Mouse (Mus musculus) kidney, adult 2 months (tissue): ENCODE measurements around the gene B4galnt4. TPM values are rescaled to one million over a fixed set of nuclear protein-coding genes. Genes with fewer than 3 reads are reported as not detected.

Experiments used
- DNase-seq: peaks from one replicate; pipeline ENCODE4 v3.0.0; 2021
- H3K27ac ChIP-seq: fragments of 200-500 bp; 2 replicates; pipeline ENCODE4 v1.5.1; 2012; ENCODE audit warnings: low read depth, low read length, control low read depth, inconsistent platforms; ENCODE audit not compliant: insufficient read depth
- H3K27me3 ChIP-seq: fragments of 200-500 bp; replicated peaks from 2 replicates; pipeline ENCODE4 v1.6.1; 2012; ENCODE audit warnings: mild to moderate bottlenecking, moderate library complexity, low read length, inconsistent platforms; ENCODE audit not compliant: control insufficient read depth, insufficient read depth
- H3K36me3 ChIP-seq: fragments of 200-500 bp; 2 replicates; pipeline ENCODE4 v1.6.1; 2012; ENCODE audit warnings: mild to moderate bottlenecking, moderate library complexity, low read length, inconsistent platforms; ENCODE audit not compliant: control insufficient read depth, insufficient read depth
- H3K4me1 ChIP-seq: fragments of 200-500 bp; 2 replicates; pipeline ENCODE4 v1.6.1; 2011; ENCODE audit warnings: low read length; ENCODE audit not compliant: control insufficient read depth, insufficient read depth
- H3K4me3 ChIP-seq: fragments of 200-500 bp; 2 replicates; pipeline ENCODE4 v1.5.1; 2011; ENCODE audit warnings: mild to moderate bottlenecking, low read depth, low read length, control low read depth; ENCODE audit not compliant: insufficient read depth
- CTCF ChIP-seq: fragments of 200-500 bp; conservative IDR thresholded peaks from 2 replicates; pipeline ENCODE4 v1.5.1; 2011; ENCODE audit warnings: low read depth, mild to moderate bottlenecking, control low read depth, low read length, moderate library complexity, mixed read lengths; ENCODE audit not compliant: insufficient read depth, insufficient read length
- POLR2A ChIP-seq: fragments of 200-500 bp; IDR thresholded peaks from one replicate; pipeline ENCODE4 v1.6.1; 2011; ENCODE audit warnings: low read depth, low read length, control low read depth
- WGBS: fragments of 180-500 bp; shearing (Covaris S2); methylation state at CpG from one replicate; pipeline ENCODE4 v1.1.7; 2018; 5-methylcytosine and 5-hydroxymethylcytosine counted together
- polyA plus RNA-seq: library from polyadenylated mRNA; depleted of rRNA; stranded (reverse); fragments of >200 nt; gene quantifications from 2 replicates; pipeline ENCODE4 v1.2.3, GENCODE M21; 2012

Gene B4galnt4
- polyA plus RNA-seq, 1 experiment = 0.44 TPM

DNA sequence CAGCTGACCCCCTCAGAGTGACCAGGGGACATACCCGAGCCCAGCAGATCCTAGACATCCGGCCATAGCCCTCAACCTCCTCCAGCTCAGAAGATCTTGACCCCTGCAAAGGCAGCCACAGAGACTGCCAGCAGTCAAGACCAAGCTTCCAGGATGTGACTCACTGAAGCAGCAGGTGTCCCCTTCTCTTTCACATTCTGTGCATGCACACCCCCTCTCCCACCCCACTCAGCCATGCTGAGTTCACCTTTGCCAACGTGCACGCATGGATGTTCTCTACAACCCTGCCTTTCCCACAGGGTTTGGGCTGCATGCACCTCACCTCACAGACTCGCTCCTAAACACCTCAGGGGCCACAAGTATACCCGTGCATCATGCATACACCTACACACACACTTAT, 35.1 kb downstream of the B4galnt4 start:
- Histone ChIP-seq H3K27ac (peak overlapping the region; percentile 98), H3K27me3 (no peaks in the 10 kb centered on the region), H3K4me3 (peak overlapping the region; percentile 39), H3K36me3 (no peaks in the 10 kb centered on the region; the same call in 1 of the 2 replicates), H3K4me1 (peaks cover 36% of the 10 kb centered on the region)
- 44% methylated on average over 6 of the region's 6 CpGs for WGBS
- TF ChIP-seq POLR2A (no peak), CTCF (no peak)
- DNase-seq = no peak

DNA sequence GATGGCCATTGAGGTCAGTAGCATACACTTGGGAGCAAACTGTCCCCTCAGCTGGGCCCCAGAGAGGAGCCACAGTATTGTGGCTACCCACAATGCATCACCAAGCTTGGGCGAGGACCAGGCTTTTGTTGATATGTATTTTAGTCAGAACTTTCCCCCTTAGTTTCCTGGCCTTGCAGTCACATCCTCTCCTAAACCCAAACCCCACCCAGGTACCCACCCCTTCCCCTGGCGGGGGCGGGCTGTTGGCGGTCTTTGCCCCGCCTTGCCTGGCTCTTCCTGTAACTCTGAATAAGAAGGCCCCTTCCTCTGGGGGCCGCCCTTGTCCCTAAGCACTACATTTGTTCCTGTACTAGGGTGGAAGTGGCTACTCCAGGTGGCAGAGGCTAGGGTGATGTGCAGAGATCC, 35.7 kb downstream of the B4galnt4 start:
- H3K4me3 ChIP-seq = peak overlapping the region; percentile 39
- no peaks in the 10 kb centered on the region for H3K27me3 ChIP-seq
- peak; percentile 86 for DNase-seq
- TF ChIP-seq POLR2A (no peak), CTCF (no peak)
- H3K36me3 ChIP-seq = no peaks in the 10 kb centered on the region; the same call in 1 of the 2 replicates
- peak overlapping the region; percentile 98 for H3K27ac ChIP-seq
- 60% methylated on average over 6 of the region's 6 CpGs for WGBS
- H3K4me1 ChIP-seq = peaks cover 36% of the 10 kb centered on the region

GRCm38 (mm10) chr7:141097177-141097576, 36.3 kb downstream of the B4galnt4 start:
- TF ChIP-seq CTCF (no peak), POLR2A (no peak)
- Histone ChIP-seq H3K27ac (0 out of 2 replicates have a peak overlapping the region, but pooled peaks have one; percentile 4), H3K4me3 (no peak overlapping the region), H3K36me3 (no peaks in the 10 kb centered on the region; the same call in 1 of the 2 replicates), H3K4me1 (peaks cover 35% of the 10 kb centered on the region), H3K27me3 (no peaks in the 10 kb centered on the region)
- WGBS = 76% methylated on average over 5 of the region's 5 CpGs
- no peak for DNase-seq

DNA sequence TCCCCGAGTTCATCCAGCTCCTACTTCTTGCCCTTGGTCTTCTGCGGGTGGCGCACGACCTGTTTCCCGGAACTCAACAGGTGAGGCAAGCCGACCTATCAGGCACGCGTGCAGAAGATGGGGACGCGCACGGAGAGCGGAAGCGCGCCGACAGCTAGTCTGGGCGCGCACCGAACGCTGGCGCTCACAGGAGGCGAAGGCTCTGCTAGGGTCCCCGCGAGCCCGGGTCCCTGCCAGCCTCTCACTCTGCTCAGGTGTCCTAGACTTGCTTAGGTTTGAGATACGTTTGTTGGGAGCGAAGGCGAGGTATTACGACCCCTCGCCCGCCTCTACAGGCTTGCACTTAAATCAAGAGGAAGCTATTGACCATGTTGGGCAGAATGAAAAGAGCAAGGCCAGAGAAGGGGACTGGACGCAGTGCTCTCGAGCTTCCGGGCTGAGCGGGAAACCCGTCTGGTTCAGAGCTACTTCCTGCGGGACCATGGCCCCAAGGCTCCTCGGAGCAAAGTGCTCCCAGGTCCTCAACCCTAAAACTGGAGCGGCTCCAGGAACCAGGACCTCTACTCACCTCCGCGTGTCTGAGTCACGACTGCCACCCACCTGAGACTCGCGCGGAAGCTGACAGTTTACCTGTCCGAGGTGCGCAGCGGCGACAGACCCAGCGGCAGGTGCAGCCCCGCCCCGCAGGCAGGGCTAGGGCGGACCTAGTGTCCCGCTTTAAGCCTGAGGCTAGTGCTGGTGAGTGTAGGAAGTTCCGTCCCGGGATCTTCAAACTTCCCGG, 39.2 kb downstream of the B4galnt4 start, which contains the start of gene Sigirr:
Sigirr (minus strand) TSS at position 662 of the 781 bp plus-strand sequence.
- peak; percentile 76 for DNase-seq
- Histone ChIP-seq H3K4me3 (peak within 1 kb of the TSS; percentile 72), H3K27me3 (no peaks in the 10 kb centered on the region), H3K4me1 (peaks cover 13% of the 10 kb centered on the region), H3K36me3 (no peaks in the 10 kb centered on the region), H3K27ac (peak within 1 kb of the TSS; percentile 34)
- 2% methylated on average over 56 of the region's 56 CpGs for WGBS
- TF ChIP-seq POLR2A (peak; percentile 26), CTCF (no peak)

GRCm38 (mm10) chr7:141103161-141103560, 42.3 kb downstream of the B4galnt4 start:
- Histone ChIP-seq H3K36me3 (no peaks in the 10 kb centered on the region), H3K4me3 (no peak overlapping the region), H3K27me3 (no peaks in the 10 kb centered on the region), H3K4me1 (no peaks in the 10 kb centered on the region), H3K27ac (no peak overlapping the region)
- no peak for DNase-seq
- no peak for TF ChIP-seq CTCF
- WGBS = 75% methylated on average over 3 of the region's 3 CpGs

- DNase-seq = no peak
- Histone ChIP-seq H3K4me3 (no peak overlapping the region), H3K27me3 (no peaks in the 10 kb centered on the region), H3K36me3 (no peaks in the 10 kb centered on the region), H3K4me1 (peaks cover 7% of the 10 kb centered on the region), H3K27ac (no peak overlapping the region)
- TF ChIP-seq CTCF = no peak
- no peak for TF ChIP-seq POLR2A
- 92% methylated on average over 9 of the region's 9 CpGs for WGBS
Measured at GRCm38 (mm10) chr7:141115874-141116273, 55.0 kb downstream of the B4galnt4 start.

DNA sequence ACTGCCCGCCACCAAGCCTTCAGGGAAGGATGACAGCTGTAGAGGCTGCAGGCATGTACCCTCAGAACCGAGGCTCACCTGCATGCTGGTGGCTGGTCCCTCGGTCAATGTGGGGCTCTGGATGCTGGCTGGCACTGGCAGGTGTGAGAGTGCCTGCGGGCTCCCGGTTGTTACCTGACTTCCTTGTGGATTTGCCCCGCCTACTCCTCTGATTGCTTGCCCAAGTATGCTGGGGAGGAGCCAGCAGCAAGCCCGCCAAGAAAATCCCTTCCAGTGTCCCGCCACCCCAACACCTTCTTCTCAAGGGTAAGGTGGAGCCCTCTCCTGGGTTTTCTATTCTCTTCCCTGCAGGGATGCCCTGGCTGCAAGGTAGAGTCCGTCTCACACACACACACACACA, 56.7 kb downstream of the B4galnt4 start, which contains the start of gene Ano9:
Ano9 (minus strand) TSS at position 171 of the 400 bp plus-strand sequence.
- H3K27ac ChIP-seq = no peak within 1 kb of the TSS
- H3K36me3 ChIP-seq = no peaks in the 10 kb centered on the region
- peak; percentile 82 for DNase-seq
- TF ChIP-seq CTCF (no peak), POLR2A (peak; percentile 15)
- H3K27me3 ChIP-seq = no peaks in the 10 kb centered on the region
- H3K4me1 ChIP-seq = peaks cover 7% of the 10 kb centered on the region
- WGBS = 13% methylated on average over 9 of the region's 9 CpGs
- peak within 1 kb of the TSS; percentile 43 for H3K4me3 ChIP-seq

DNA sequence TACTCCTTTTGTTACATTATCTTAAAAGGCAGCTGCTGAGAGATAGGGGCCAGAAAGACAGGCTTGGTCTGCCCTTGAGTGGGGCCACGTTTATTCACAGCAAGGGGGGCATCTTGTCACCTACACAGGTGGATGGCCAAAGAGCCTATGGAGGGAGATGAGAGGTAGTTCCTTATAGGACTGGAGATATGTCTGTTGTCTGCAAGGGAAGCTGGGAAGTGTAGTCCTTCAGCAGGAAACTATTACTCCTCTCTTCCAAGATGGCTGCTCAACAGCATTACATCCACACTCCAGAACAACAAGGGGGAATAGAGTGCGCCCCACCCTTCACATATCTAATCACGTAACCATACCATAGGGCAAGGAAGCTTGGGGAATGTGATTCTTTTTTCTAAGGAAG, 58.6 kb downstream of the B4galnt4 start:
- Histone ChIP-seq H3K27ac (no peak overlapping the region), H3K36me3 (no peaks in the 10 kb centered on the region), H3K27me3 (no peaks in the 10 kb centered on the region), H3K4me3 (no peak overlapping the region), H3K4me1 (peaks cover 12% of the 10 kb centered on the region)
- no peak for DNase-seq
- whole genome bisulfite sequencing = 76% methylated on average over 3 of the region's 3 CpGs
- TF ChIP-seq POLR2A = no peak
- no peak for TF ChIP-seq CTCF
